Mouse (Mus musculus): ENCODE data around the gene Tacc2. TPM values are rescaled to one million over a fixed set of nuclear protein-coding genes. Genes with fewer than 3 reads are reported as not detected.

Tacc2 gene
- polyA plus RNA-seq, 1 experiment from 2014 or later = 15.6 TPM

DNA sequence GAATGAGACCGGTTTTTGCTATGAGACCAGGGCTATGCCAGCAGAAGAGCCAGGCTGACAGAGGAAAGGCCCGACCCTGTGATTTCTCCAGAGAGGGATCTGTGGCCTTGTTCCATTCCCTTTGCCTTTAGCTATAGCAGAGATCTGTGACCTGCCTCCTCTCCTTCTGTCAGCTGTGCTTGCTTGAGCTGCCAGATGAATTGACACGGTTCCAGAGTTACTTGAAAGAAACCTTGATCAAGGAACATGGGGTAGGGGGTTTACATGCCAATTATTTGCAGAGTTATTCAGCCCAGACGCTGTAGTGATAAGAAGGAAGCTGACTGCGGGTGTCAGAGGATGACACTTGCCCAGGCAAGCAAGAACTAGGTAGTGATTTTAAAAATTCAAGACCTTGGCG lies 20.3 kb downstream of the Tacc2 start:
- WGBS = 71% methylated on average over 6 of the region's 6 CpGs
- Histone ChIP-seq H3K9ac (ENCODE audit: low read length) (no peak overlapping the region), H3K4me1 (replicated peaks; ENCODE audit: control insufficient read depth, insufficient read depth) (no peaks in the 10 kb centered on the region), H3K4me3 (ENCODE audit: low read depth, low read length) (no peak overlapping the region), H3K27me3 (ENCODE audit: control insufficient read depth, insufficient read depth, low read length) (no peaks in the 10 kb centered on the region), H3K9me3 (ENCODE audit: control insufficient read depth, low read length) (no peaks in the 10 kb centered on the region), H3K36me3 (ENCODE audit: control insufficient read depth, insufficient read depth, low read length) (no peaks in the 10 kb centered on the region), H3K27ac (replicated peaks) (no peak overlapping the region), H3K4me2 (replicated peaks; ENCODE audit: low read depth) (no peak overlapping the region)
- DNase-seq (ENCODE audit: low spot score) (no peak), ATAC-seq (ENCODE audit: low FRiP score, low TSS enrichment) (no peak)
- no peak for TF ChIP-seq EP300 (optimal IDR thresholded peaks at IDR 0.05)
- TF ChIP-seq CTCF (IDR thresholded peaks at IDR 0.05; ENCODE audit: low read depth) = no peak

DNA sequence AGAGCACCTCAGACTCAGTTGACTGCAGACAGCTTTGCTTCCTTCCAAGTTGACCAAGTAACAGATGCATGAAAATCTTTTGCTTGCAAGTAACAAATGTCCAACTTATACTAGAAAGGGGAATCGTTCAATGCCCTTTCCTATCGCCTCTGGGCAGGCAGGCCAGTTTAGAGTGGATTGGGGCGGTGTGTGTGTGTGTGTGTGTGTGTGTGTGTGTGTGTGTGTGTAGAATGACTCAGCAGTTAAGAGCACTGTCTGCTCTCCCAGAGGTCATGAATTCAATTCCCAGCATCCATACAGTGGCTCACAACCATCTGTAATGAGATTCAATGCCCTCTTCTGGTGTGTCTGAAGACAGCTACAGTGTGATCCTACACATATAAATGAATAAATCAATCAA lies 22.8 kb downstream of the Tacc2 start:
- Histone ChIP-seq H3K4me2 (replicated peaks; ENCODE audit: low read depth) (no peak overlapping the region), H3K27me3 (ENCODE audit: control insufficient read depth, insufficient read depth, low read length) (no peaks in the 10 kb centered on the region), H3K4me3 (ENCODE audit: low read depth, low read length) (no peak overlapping the region), H3K9me3 (ENCODE audit: control insufficient read depth, low read length) (no peaks in the 10 kb centered on the region), H3K9ac (ENCODE audit: low read length) (no peak overlapping the region), H3K4me1 (replicated peaks; ENCODE audit: control insufficient read depth, insufficient read depth) (no peaks in the 10 kb centered on the region), H3K36me3 (ENCODE audit: control insufficient read depth, insufficient read depth, low read length) (no peaks in the 10 kb centered on the region), H3K27ac (replicated peaks) (no peak overlapping the region)
- 76% methylated on average over 3 of the region's 3 CpGs for WGBS
- 0 out of 2 replicates have a peak, but pooled peaks have one; percentile 24 for ATAC-seq (ENCODE audit: low FRiP score, low TSS enrichment)
- DNase-seq (ENCODE audit: low spot score) = no peak
- TF ChIP-seq EP300 (optimal IDR thresholded peaks at IDR 0.05) (no peak), CTCF (IDR thresholded peaks at IDR 0.05; ENCODE audit: low read depth) (no peak)

DNA sequence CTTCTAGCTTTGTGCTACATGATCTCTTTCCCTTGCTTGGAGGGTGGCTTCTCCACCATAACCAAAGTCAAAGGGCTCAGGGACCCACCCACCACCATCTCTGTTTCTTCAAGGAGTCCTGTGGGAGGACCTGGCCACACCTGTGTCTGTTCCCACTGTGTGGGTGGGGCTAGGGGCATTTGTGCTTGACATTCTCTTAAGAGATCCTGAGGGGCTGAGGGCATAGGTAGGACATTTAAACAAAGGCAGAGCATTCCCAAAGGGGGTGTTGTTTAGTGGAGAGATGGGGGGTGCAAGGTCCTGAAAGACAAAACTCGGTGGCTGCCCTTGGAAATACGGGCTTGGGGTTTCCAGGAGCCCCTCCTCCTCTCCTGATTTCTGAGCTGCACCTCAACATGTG lies 23.3 kb downstream of the Tacc2 start:
- H3K4me3 ChIP-seq (ENCODE audit: low read depth, low read length) = no peak overlapping the region
- no peak overlapping the region for H3K9ac ChIP-seq (ENCODE audit: low read length)
- no peaks in the 10 kb centered on the region for H3K27me3 ChIP-seq (ENCODE audit: control insufficient read depth, insufficient read depth, low read length)
- no peak overlapping the region for H3K27ac ChIP-seq (replicated peaks)
- TF ChIP-seq CTCF (IDR thresholded peaks at IDR 0.05; ENCODE audit: low read depth) (no peak), EP300 (optimal IDR thresholded peaks at IDR 0.05) (no peak)
- no peaks in the 10 kb centered on the region for H3K4me1 ChIP-seq (replicated peaks; ENCODE audit: control insufficient read depth, insufficient read depth)
- no peaks in the 10 kb centered on the region for H3K9me3 ChIP-seq (ENCODE audit: control insufficient read depth, low read length)
- 56% methylated on average over 2 of the region's 2 CpGs for WGBS
- DNase-seq (ENCODE audit: low spot score) = no peak
- H3K4me2 ChIP-seq (replicated peaks; ENCODE audit: low read depth) = no peak overlapping the region
- no peak for ATAC-seq (ENCODE audit: low FRiP score, low TSS enrichment)
- no peaks in the 10 kb centered on the region for H3K36me3 ChIP-seq (ENCODE audit: control insufficient read depth, insufficient read depth, low read length)

DNA sequence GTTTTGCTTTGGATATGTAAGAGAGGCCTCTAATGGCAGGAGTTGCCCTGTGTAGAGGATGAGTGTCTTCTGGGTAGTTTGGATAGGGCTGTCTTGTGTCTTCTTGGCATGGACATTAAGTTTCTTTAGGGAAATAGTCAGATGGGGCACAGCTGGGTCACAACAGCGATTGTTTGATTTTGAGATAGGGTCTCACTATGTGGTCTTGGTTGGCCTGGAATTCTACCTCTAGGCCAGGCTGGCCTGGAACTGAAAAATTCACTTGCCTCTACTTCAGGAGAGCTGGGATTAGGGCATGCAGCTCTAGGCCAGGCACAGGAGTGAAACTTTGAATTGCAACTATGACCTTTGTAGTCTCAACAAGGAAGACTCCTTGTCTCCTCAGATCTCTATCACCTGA lies 25.6 kb downstream of the Tacc2 start:
- Histone ChIP-seq H3K4me1 (replicated peaks; ENCODE audit: control insufficient read depth, insufficient read depth) (no peaks in the 10 kb centered on the region), H3K27ac (replicated peaks) (no peak overlapping the region), H3K4me2 (replicated peaks; ENCODE audit: low read depth) (no peak overlapping the region), H3K9ac (ENCODE audit: low read length) (no peak overlapping the region), H3K36me3 (ENCODE audit: control insufficient read depth, insufficient read depth, low read length) (no peaks in the 10 kb centered on the region), H3K9me3 (ENCODE audit: control insufficient read depth, low read length) (no peaks in the 10 kb centered on the region), H3K27me3 (ENCODE audit: control insufficient read depth, insufficient read depth, low read length) (no peaks in the 10 kb centered on the region), H3K4me3 (ENCODE audit: low read depth, low read length) (no peak overlapping the region)
- DNase-seq (ENCODE audit: low spot score) = no peak
- no peak for ATAC-seq (ENCODE audit: low FRiP score, low TSS enrichment)
- TF ChIP-seq EP300 (optimal IDR thresholded peaks at IDR 0.05) = no peak
- TF ChIP-seq CTCF (IDR thresholded peaks at IDR 0.05; ENCODE audit: low read depth) = no peak
- 83% methylated on average over 1 of the region's 1 CpGs for WGBS

DNA sequence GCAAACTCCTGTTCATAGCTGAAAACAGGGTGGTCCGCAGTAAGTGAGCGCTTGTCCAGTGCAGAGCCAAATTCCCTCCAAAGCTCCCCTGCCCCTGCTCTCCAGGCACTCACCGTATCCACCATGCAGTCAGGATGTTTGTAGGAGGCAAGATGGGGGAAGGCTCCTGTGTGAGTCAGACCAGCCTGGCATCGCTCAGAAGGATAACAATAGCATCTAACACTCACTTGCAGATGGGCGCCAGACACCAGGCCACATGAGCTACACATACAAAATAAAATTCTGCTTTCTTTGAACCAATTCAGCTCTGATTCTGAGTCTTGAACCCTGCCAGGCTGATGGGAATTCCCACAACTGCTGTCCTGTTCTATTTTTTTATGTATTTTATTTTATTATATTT lies 26.3 kb downstream of the Tacc2 start:
- Histone ChIP-seq H3K27me3 (ENCODE audit: control insufficient read depth, insufficient read depth, low read length) (no peaks in the 10 kb centered on the region), H3K4me3 (ENCODE audit: low read depth, low read length) (no peak overlapping the region), H3K4me1 (replicated peaks; ENCODE audit: control insufficient read depth, insufficient read depth) (no peaks in the 10 kb centered on the region), H3K4me2 (replicated peaks; ENCODE audit: low read depth) (no peak overlapping the region), H3K9me3 (ENCODE audit: control insufficient read depth, low read length) (no peaks in the 10 kb centered on the region), H3K36me3 (ENCODE audit: control insufficient read depth, insufficient read depth, low read length) (no peaks in the 10 kb centered on the region), H3K9ac (ENCODE audit: low read length) (no peak overlapping the region), H3K27ac (replicated peaks) (no peak overlapping the region)
- ATAC-seq (ENCODE audit: low FRiP score, low TSS enrichment) (no peak), DNase-seq (ENCODE audit: low spot score) (no peak)
- no peak for TF ChIP-seq EP300 (optimal IDR thresholded peaks at IDR 0.05)
- no peak for TF ChIP-seq CTCF (IDR thresholded peaks at IDR 0.05; ENCODE audit: low read depth)
- WGBS = 76% methylated on average over 5 of the region's 5 CpGs

DNA sequence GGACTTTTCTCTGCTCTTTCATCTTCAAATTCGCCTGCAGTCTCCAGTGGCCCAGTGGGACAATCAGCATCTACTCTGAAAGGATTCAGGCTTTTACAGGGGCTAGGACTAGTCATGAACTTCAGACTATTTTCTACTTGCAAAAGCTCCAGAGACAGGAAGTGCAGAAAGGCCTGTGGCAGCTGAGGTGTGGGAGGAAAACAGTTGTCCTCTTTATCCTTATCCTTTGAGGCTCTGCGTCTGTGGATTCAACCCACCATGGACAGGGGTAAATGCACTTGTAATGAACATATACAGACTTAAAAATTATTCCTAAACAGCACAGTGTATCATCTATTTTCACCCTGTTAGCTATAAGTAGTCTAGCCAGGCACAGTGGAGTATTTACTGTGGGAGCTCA lies 27.2 kb downstream of the Tacc2 start:
- Histone ChIP-seq H3K27ac (replicated peaks) (no peak overlapping the region), H3K27me3 (ENCODE audit: control insufficient read depth, insufficient read depth, low read length) (no peaks in the 10 kb centered on the region), H3K4me2 (replicated peaks; ENCODE audit: low read depth) (no peak overlapping the region), H3K4me3 (ENCODE audit: low read depth, low read length) (no peak overlapping the region), H3K36me3 (ENCODE audit: control insufficient read depth, insufficient read depth, low read length) (no peaks in the 10 kb centered on the region), H3K9me3 (ENCODE audit: control insufficient read depth, low read length) (no peaks in the 10 kb centered on the region), H3K4me1 (replicated peaks; ENCODE audit: control insufficient read depth, insufficient read depth) (no peaks in the 10 kb centered on the region), H3K9ac (ENCODE audit: low read length) (no peak overlapping the region)
- DNase-seq (ENCODE audit: low spot score) = no peak
- ATAC-seq (ENCODE audit: low FRiP score, low TSS enrichment) = no peak
- TF ChIP-seq EP300 (optimal IDR thresholded peaks at IDR 0.05) (no peak), CTCF (IDR thresholded peaks at IDR 0.05; ENCODE audit: low read depth) (no peak)
- WGBS = 78% methylated on average over 2 of the region's 2 CpGs

Measured in stomach, postnatal 0 days (tissue).